Mouse (Mus musculus) small intestine, adult 2 months (tissue): Measurements from ENCODE around the gene Pik3r5.

Experiments
- CTCF ChIP-seq: fragments of 200-500 bp; IDR thresholded peaks from 2 replicates; pipeline ENCODE4 v1.5.1; 2012; ENCODE audit warnings: low read depth, mild to moderate bottlenecking, control low read depth, inconsistent platforms, low read length, moderate library complexity, mixed read lengths; ENCODE audit not compliant: insufficient replicate concordance, insufficient read length; ENCODE audit errors: extremely low read depth
- POLR2A ChIP-seq: fragments of 200-500 bp; IDR thresholded peaks from 2 replicates; pipeline ENCODE4 v1.6.1; 2012; ENCODE audit warnings: low read depth, mild to moderate bottlenecking, control low read depth, inconsistent platforms, low read length, moderate library complexity

DNA sequence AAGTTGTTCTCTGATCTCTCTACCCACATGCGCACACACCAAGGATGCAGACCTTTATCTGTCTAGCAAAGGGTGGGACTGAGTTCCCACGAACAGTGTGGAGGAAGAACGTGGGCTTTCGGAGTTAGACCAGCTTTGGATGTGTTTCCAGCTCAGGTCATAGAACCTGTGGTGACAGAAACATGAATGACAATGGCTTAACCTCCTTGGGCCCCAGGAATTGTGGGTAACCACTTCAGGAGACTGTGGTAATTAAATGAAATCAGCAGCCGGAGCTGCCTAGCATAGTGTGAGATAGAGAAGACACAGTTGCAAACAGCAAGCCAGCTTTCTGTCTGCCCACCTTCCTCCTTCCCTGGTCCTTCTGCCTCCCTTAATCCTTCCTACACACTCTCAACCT is 32.3 kb downstream of the Pik3r5 start:
- no peak for TF ChIP-seq POLR2A
- TF ChIP-seq CTCF, result no peak
